Mouse (Mus musculus): ENCODE data around the gene Kiss1. TPM values are rescaled to one million over a fixed set of nuclear protein-coding genes. Genes with fewer than 3 reads are reported as not detected.
A peak's percentile ranks its signal among the peaks of the same experiment; 100 is the strongest.
"Not testable (repeated sequence)": the region's sequence is repeated elsewhere in the genome, so short reads cannot be mapped to it uniquely, and the experiment has no call there.

Gene Kiss1
- polyA plus RNA-seq, 1 experiment from 2014 or later, result 0.49 TPM

DNA sequence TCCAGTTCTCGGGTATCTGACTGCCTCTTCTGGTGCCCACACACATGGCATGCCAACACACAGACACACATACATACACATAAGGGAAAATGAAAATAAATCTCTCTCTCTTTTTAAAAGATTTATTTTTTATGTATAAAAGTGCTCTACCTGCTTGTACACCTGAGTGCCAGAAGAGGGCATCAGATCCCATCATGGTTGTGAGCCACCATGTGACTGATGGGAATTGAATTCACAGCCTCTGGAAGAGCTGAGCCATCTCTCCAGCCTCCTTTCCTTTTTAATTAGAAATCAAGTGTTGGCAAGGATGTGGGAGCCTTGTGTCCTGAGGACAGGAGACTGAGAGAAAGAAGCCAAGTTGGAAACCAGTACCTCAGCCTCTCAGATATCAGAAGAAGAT is 4.5 kb upstream of the Kiss1 start:
- no peaks in the 10 kb centered on the region for H3K27me3 ChIP-seq
- no peak overlapping the region for H3K27ac ChIP-seq (replicated peaks)
- no peak overlapping the region for H3K4me3 ChIP-seq (replicated peaks)
- H3K9me3 ChIP-seq (replicated peaks), result no peaks in the 10 kb centered on the region
- WGBS, result 65% methylated on average over 1 of the region's 1 CpGs
- no peak overlapping the region for H3K9ac ChIP-seq
- peaks cover under 1% of the 10 kb centered on the region; the same call in 1 of the 2 replicates for H3K4me1 ChIP-seq
- no peaks in the 10 kb centered on the region for H3K36me3 ChIP-seq
- ATAC-seq (ENCODE audit: insufficient number of reproducible peaks, low FRiP score, low TSS enrichment, low read depth), result no peak
- no peak overlapping the region for H3K4me2 ChIP-seq (replicated peaks)

DNA sequence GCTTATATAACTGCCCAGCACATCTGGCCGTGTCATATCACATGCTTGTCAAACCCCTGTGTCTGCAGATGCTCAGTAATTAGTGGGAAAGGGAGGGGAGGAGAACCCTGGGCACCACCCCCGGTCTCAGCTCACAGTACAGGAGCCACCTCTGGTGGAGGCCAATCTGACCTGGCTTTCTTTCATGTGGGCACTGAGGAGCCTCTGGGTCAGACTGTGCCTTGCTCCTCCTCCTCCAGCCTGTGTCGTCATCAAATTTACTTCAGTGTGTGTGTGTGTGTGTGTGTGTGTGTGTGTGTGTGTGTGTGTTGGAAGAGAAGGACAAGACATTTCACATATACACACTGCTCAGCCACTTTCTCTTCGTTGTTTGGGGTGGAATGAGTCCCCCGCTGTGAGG is 1.7 kb downstream of the Kiss1 start:
- Histone ChIP-seq H3K4me3 (replicated peaks) (no peak overlapping the region), H3K9me3 (replicated peaks) (no peaks in the 10 kb centered on the region), H3K27ac (replicated peaks) (no peak overlapping the region), H3K36me3 (no peaks in the 10 kb centered on the region), H3K4me1 (no peaks in the 10 kb centered on the region), H3K27me3 (peaks cover 8% of the 10 kb centered on the region), H3K9ac (no peak overlapping the region), H3K4me2 (replicated peaks) (no peak overlapping the region)
- ATAC-seq (ENCODE audit: insufficient number of reproducible peaks, low FRiP score, low TSS enrichment, low read depth), result 0 out of 2 replicates have a peak, but pooled peaks have one; percentile 16
- WGBS, result 30% methylated on average over 5 of the region's 5 CpGs

GRCm38 (mm10) chr1:133325951-133326350 is 4.3 kb downstream of the Kiss1 start:
- Histone ChIP-seq H3K9ac (no peak overlapping the region), H3K36me3 (no peaks in the 10 kb centered on the region), H3K4me3 (replicated peaks) (no peak overlapping the region), H3K4me2 (replicated peaks) (no peak overlapping the region), H3K27me3 (peaks cover 30% of the 10 kb centered on the region), H3K27ac (replicated peaks) (no peak overlapping the region), H3K9me3 (replicated peaks) (no peaks in the 10 kb centered on the region), H3K4me1 (peaks cover 8% of the 10 kb centered on the region; the same call in 1 of the 2 replicates)
- 84% methylated on average over 8 of the region's 8 CpGs for WGBS
- no peak for ATAC-seq (ENCODE audit: insufficient number of reproducible peaks, low FRiP score, low TSS enrichment, low read depth)

- peaks cover 8% of the 10 kb centered on the region; the same call in 1 of the 2 replicates for H3K4me1 ChIP-seq
- no peak overlapping the region for H3K4me2 ChIP-seq (replicated peaks)
- no peak overlapping the region for H3K4me3 ChIP-seq (replicated peaks)
- no peak overlapping the region for H3K9ac ChIP-seq
- 51% methylated on average over 5 of the region's 5 CpGs for WGBS
- no peak overlapping the region for H3K27ac ChIP-seq (replicated peaks)
- no peaks in the 10 kb centered on the region for H3K9me3 ChIP-seq (replicated peaks)
- H3K36me3 ChIP-seq, result no peaks in the 10 kb centered on the region
- H3K27me3 ChIP-seq, result peaks cover 38% of the 10 kb centered on the region
- no peak for ATAC-seq (ENCODE audit: insufficient number of reproducible peaks, low FRiP score, low TSS enrichment, low read depth)
Observed at GRCm38 (mm10) chr1:133327094-133327493, 5.4 kb downstream of the Kiss1 start.

DNA sequence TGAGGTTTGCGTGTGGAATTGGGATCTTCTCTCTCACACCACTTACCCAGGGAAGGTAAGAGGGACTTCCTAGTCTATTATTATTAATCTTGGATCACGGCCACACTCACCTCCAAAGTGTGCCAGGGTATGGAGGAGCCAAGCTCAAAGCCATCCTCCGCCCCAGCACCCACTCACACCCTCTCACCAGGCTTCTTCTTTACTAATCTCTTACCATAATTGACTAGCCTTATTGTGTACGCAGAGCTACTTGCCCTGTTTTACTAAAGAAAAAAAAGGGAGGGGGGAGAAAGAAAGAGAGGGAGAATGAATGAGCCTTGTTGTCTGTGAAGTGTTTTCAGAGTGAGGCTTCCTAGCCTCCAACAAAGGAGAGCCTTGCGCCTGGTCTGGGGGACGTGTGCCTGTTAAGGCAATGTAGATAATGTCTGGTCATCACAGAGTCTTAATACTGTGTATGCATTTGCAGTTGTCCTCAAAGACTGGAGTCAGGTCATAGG is 6.7 kb downstream of the Kiss1 start:
- Histone ChIP-seq H3K36me3 (no peaks in the 10 kb centered on the region), H3K4me1 (peaks cover 8% of the 10 kb centered on the region; the same call in 1 of the 2 replicates), H3K4me2 (replicated peaks) (no peak overlapping the region), H3K27ac (replicated peaks) (no peak overlapping the region), H3K27me3 (peaks cover 38% of the 10 kb centered on the region), H3K4me3 (replicated peaks) (no peak overlapping the region), H3K9ac (no peak overlapping the region), H3K9me3 (replicated peaks) (no peaks in the 10 kb centered on the region)
- 63% methylated on average over 6 of the region's 6 CpGs for WGBS
- no peak for ATAC-seq (ENCODE audit: insufficient number of reproducible peaks, low FRiP score, low TSS enrichment, low read depth)

- 6% methylated on average over 34 of the region's 34 CpGs for WGBS
- H3K27me3 ChIP-seq, result peaks cover 38% of the 10 kb centered on the region
- no peaks in the 10 kb centered on the region for H3K9me3 ChIP-seq (replicated peaks)
- H3K4me1 ChIP-seq, result peaks cover 8% of the 10 kb centered on the region; the same call in 1 of the 2 replicates
- H3K4me2 ChIP-seq (replicated peaks), result peak overlapping the region; percentile 51
- ATAC-seq (ENCODE audit: insufficient number of reproducible peaks, low FRiP score, low TSS enrichment, low read depth), result no peak
- no peaks in the 10 kb centered on the region for H3K36me3 ChIP-seq
- H3K27ac ChIP-seq (replicated peaks), result no peak overlapping the region
- no peak overlapping the region for H3K9ac ChIP-seq
- peak overlapping the region; percentile 22; the same call in 1 of the 2 replicates for H3K4me3 ChIP-seq (replicated peaks)
Observed at GRCm38 (mm10) chr1:133328896-133329637, 7.4 kb downstream of the Kiss1 start.

GRCm38 (mm10) chr1:133329638-133329964 is 7.9 kb downstream of the Kiss1 start:
- 17% methylated on average over 7 of the region's 7 CpGs for WGBS
- no peak overlapping the region for H3K9ac ChIP-seq
- H3K9me3 ChIP-seq (replicated peaks), result no peaks in the 10 kb centered on the region
- ATAC-seq (ENCODE audit: insufficient number of reproducible peaks, low FRiP score, low TSS enrichment, low read depth), result no peak
- H3K36me3 ChIP-seq, result no peaks in the 10 kb centered on the region
- no peak overlapping the region for H3K27ac ChIP-seq (replicated peaks)
- peak overlapping the region; percentile 22; the same call in 1 of the 2 replicates for H3K4me3 ChIP-seq (replicated peaks)
- peaks cover 38% of the 10 kb centered on the region for H3K27me3 ChIP-seq
- peak overlapping the region; percentile 51 for H3K4me2 ChIP-seq (replicated peaks)
- H3K4me1 ChIP-seq, result peaks cover 8% of the 10 kb centered on the region; the same call in 1 of the 2 replicates

DNA sequence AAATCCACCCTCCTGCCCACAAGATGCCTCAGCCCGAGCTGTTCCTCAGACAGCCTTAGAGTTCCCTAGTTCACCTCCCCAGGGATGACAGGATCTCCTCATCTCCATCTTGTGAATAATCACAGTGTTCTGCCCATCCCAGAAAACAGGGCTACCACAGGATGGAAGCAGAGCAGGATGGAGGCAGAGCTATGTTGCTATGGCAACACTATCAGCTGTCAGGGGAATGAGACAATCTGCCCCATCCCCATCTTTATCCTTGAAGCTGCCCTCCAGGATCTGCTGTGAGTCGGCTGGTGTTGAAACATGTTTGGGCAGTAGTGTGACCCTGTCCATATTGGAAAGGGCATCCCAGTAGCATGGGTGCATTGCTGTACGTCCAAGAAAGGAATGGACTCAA is 9.5 kb downstream of the Kiss1 start:
- H3K4me1 ChIP-seq, result peaks cover 8% of the 10 kb centered on the region; the same call in 1 of the 2 replicates
- H3K9ac ChIP-seq, result no peak overlapping the region
- no peak overlapping the region for H3K4me3 ChIP-seq (replicated peaks)
- WGBS, result 64% methylated on average over 3 of the region's 3 CpGs
- H3K9me3 ChIP-seq (replicated peaks), result no peaks in the 10 kb centered on the region
- peaks cover 38% of the 10 kb centered on the region for H3K27me3 ChIP-seq
- no peak for ATAC-seq (ENCODE audit: insufficient number of reproducible peaks, low FRiP score, low TSS enrichment, low read depth)
- no peak overlapping the region for H3K4me2 ChIP-seq (replicated peaks)
- no peak overlapping the region for H3K27ac ChIP-seq (replicated peaks)
- no peaks in the 10 kb centered on the region for H3K36me3 ChIP-seq

- Histone ChIP-seq H3K4me3 (replicated peaks) (no peak overlapping the region), H3K9ac (no peak overlapping the region), H3K27ac (replicated peaks) (no peak overlapping the region), H3K4me1 (peaks cover 8% of the 10 kb centered on the region; the same call in 1 of the 2 replicates), H3K9me3 (replicated peaks) (no peaks in the 10 kb centered on the region), H3K36me3 (no peaks in the 10 kb centered on the region), H3K27me3 (peaks cover 33% of the 10 kb centered on the region), H3K4me2 (replicated peaks) (no peak overlapping the region)
- no peak for ATAC-seq (ENCODE audit: insufficient number of reproducible peaks, low FRiP score, low TSS enrichment, low read depth)
- WGBS, result 82% methylated on average over 11 of the region's 11 CpGs
Observed at GRCm38 (mm10) chr1:133332656-133333430, 11.2 kb downstream of the Kiss1 start.

DNA sequence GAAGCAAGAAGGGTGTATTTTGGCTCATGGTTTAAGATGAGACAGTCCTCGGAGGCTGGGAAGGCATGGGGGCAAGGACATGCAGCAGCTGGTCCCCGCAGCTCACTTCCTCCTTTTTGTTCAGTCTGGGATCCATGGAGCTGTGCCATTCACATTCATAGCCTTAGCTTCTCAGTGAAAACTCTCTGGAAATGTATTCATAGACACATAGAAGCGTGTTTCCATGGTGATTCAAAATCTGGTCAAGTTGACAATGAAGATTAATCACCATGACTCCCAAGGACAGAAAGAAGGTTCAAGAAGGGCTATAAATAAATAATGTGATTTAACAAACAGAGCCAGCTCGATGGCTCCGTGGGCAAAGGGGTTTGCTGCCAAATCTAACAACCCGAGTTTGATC is 12.3 kb downstream of the Kiss1 start:
- Histone ChIP-seq H3K4me3 (replicated peaks) (no peak overlapping the region), H3K9ac (no peak overlapping the region), H3K36me3 (no peaks in the 10 kb centered on the region), H3K4me1 (peaks cover 8% of the 10 kb centered on the region; the same call in 1 of the 2 replicates), H3K27ac (replicated peaks) (no peak overlapping the region), H3K4me2 (replicated peaks) (no peak overlapping the region), H3K27me3 (peaks cover 24% of the 10 kb centered on the region), H3K9me3 (replicated peaks) (no peaks in the 10 kb centered on the region)
- 84% methylated on average over 6 of the region's 6 CpGs for WGBS
- no peak for ATAC-seq (ENCODE audit: insufficient number of reproducible peaks, low FRiP score, low TSS enrichment, low read depth)

DNA sequence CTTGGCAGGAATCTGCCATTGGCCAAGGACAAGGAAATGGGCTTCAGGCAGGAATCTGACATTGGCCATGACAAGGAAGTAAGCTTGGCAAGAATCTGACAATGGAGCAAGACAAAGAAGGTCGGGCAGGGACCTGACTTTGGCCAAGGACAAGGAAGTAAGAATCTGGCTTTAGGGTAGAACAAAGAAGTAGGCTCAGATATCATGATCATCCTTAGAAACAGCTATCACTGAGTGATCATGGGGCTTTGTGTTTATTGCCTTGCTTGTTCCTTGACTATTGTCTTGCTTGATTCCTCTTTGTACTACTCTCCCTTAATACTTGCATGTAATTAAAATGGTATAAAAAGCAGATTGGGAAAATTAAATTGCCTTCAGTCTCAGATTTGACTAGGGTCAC is 18.7 kb downstream of the Kiss1 start:
- H3K4me2 ChIP-seq (replicated peaks); H3K4me3 ChIP-seq (replicated peaks); ATAC-seq (ENCODE audit: insufficient number of reproducible peaks, low FRiP score, low TSS enrichment, low read depth); H3K27ac ChIP-seq (replicated peaks); H3K4me1 ChIP-seq; H3K9ac ChIP-seq; H3K36me3 ChIP-seq; H3K9me3 ChIP-seq (replicated peaks); H3K27me3 ChIP-seq: not testable (repeated sequence)
- 57% methylated on average over 1 of the region's 1 CpGs for WGBS

Data from embryonic facial prominence, embryonic 15.5 days (tissue).